Mouse (Mus musculus): Measurements from ENCODE around the gene Suox. TPM values are rescaled to one million over a fixed set of nuclear protein-coding genes. Genes with fewer than 3 reads are reported as not detected.
A peak's percentile ranks its signal among the peaks of the same experiment; 100 is the strongest.
"Not testable (repeated sequence)": the region's sequence is repeated elsewhere in the genome, so short reads cannot be mapped to it uniquely, and the experiment has no call there.

The Suox gene
- total RNA-seq, 4 experiments from 2014 or later, result 23.1 to 28.7 (median 25.9) TPM

GRCm38 (mm10) chr10:128627398-128628317 is 46.2 kb downstream of the Suox start:
- DNase-seq (ENCODE audit: low spot score), result no peak

- peak; percentile 97 for DNase-seq (ENCODE audit: low spot score)
Observed at GRCm38 (mm10) chr10:128626311-128627310, 47.3 kb downstream of the Suox start, which contains the start of gene Rps26. TSS of gene Rps26 (minus strand) at chr10:128626747.

GRCm38 (mm10) chr10:128625287-128625894 is 48.5 kb downstream of the Suox start:
- DNase-seq (ENCODE audit: low spot score), result no peak

GRCm38 (mm10) chr10:128623106-128623613 is 50.7 kb downstream of the Suox start:
- not testable (repeated sequence) for DNase-seq (ENCODE audit: low spot score)

GRCm38 (mm10) chr10:128622702-128623101 is 51.2 kb downstream of the Suox start:
- no peak for DNase-seq (ENCODE audit: low spot score)

- no peak for DNase-seq (ENCODE audit: low spot score)
Observed at GRCm38 (mm10) chr10:128621986-128622520, 51.8 kb downstream of the Suox start.

- no peak for DNase-seq (ENCODE audit: low spot score)
Observed at GRCm38 (mm10) chr10:128620241-128620640, 53.6 kb downstream of the Suox start.

Other genes starting within 250 kb of the Suox start
- gene Smarcc2, start 214.8 kb downstream of the Suox start, total RNA-seq (2022), result 10 to 100 TPM; 76.2 to 83.2 (median 79.1) TPM
- gene Myl6, start 179.9 kb downstream of the Suox start, total RNA-seq (2022), result 100 to 1,000 TPM; 202 to 251 (median 236) TPM
- gene Myl6b, start 175.4 kb downstream of the Suox start, total RNA-seq (2022), result 1 to 10 TPM; 3.2 to 4.1 (median 3.4) TPM
- 10 to 100 TPM; 16.5 to 17.5 (median 17.1) TPM for gene Esyt1, start 148.2 kb downstream of the Suox start, total RNA-seq (2022)
- 1 to 10 TPM; 5.7 to 9.9 (median 6.8) TPM for gene Zc3h10, start 126.3 kb downstream of the Suox start, total RNA-seq (2022)
- gene Rpl41, start 124.8 kb downstream of the Suox start, total RNA-seq (2022), result 1,000 to 10,000 TPM; 1,313 to 1,574 (median 1,476) TPM
- 10 to 100 TPM; 35.0 to 47.9 (median 39.4) TPM for gene Pa2g4, start 108.1 kb downstream of the Suox start, total RNA-seq (2022)
- 1 to 10 TPM; 6.9 to 8.5 (median 7.9) TPM for gene Erbb3, start 84.4 kb downstream of the Suox start, total RNA-seq (2022)
- gene Rps26, start 47.3 kb downstream of the Suox start, total RNA-seq (2022), result 100 to 1,000 TPM; 142 to 284 (median 234) TPM
- gene Ikzf4, start 28.1 kb downstream of the Suox start, total RNA-seq (2022), result 1 to 10 TPM in 1 of 4 experiments, under 1 TPM in 3; 0.49 to 2.3 (median 0.55) TPM
- gene Rab5b, start 22.2 kb upstream of the Suox start, total RNA-seq (2022), result 10 to 100 TPM; 84.0 to 87.9 (median 85.0) TPM
- under 1 TPM; 0.29 to 0.79 (median 0.44) TPM for gene Pmel, start 30.1 kb upstream of the Suox start, total RNA-seq (2022)
- gene Cdk2, start 31.0 kb upstream of the Suox start, total RNA-seq (2022), result 1 to 10 TPM; 8.0 to 8.8 (median 8.5) TPM
- gene Dgka, start 70.8 kb upstream of the Suox start, total RNA-seq (2022), result 10 to 100 TPM; 11.3 to 12.9 (median 12.6) TPM
- gene Pym1, start 73.8 kb upstream of the Suox start, total RNA-seq (2022), result 10 to 100 TPM in 1 of 4 experiments, 1 to 10 TPM in 3; 7.9 to 11.1 (median 9.4) TPM
- gene Mmp19, start 116.8 kb upstream of the Suox start, total RNA-seq (2022), result 1 to 10 TPM; 2.2 to 2.8 (median 2.5) TPM
- 10 to 100 TPM; 34.7 to 38.9 (median 35.9) TPM for gene Dnajc14, start 130.0 kb upstream of the Suox start, total RNA-seq (2022)
- gene Tmem198b, start 130.3 kb upstream of the Suox start, total RNA-seq (2022), result 1 to 10 TPM; 4.4 to 5.6 (median 4.8) TPM
- 10 to 100 TPM; 31.5 to 40.7 (median 36.8) TPM for gene Sarnp, start 143.3 kb upstream of the Suox start, total RNA-seq (2022)
- 10 to 100 TPM in 1 of 4 experiments, 1 to 10 TPM in 3; 5.8 to 10.5 (median 7.0) TPM for gene Ormdl2, start 147.6 kb upstream of the Suox start, total RNA-seq (2022)
- gene Gdf11, start 217.6 kb upstream of the Suox start, total RNA-seq (2022), result 1 to 10 TPM; 1.3 to 3.0 (median 1.9) TPM
- gene Cd63, start 226.9 kb upstream of the Suox start, total RNA-seq (2022), result 100 to 1,000 TPM; 121 to 171 (median 135) TPM
- 1 to 10 TPM; 3.8 to 6.2 (median 5.2) TPM for gene Rdh5, start 248.8 kb upstream of the Suox start, total RNA-seq (2022)
- 100 to 1,000 TPM; 150 to 260 (median 205) TPM for gene Bloc1s1, start 250.0 kb upstream of the Suox start, total RNA-seq (2022)

All from heart, adult 8-10 months (tissue).